Mouse (Mus musculus) MEL (cell line): ENCODE measurements around the gene Gm42791. TPM values are rescaled to one million over a fixed set of nuclear protein-coding genes. Genes with fewer than 3 reads are reported as not detected.

ENCODE experiments used
- DNase-seq: peaks from one replicate; pipeline ENCODE4 v3.0.0; 2011; ENCODE audit warnings: low read depth, low spot score
- H3K27ac ChIP-seq: 2 replicates; pipeline ENCODE4 v1.5.1; 2012; ENCODE audit warnings: low read depth, mild to moderate bottlenecking, control low read depth, low read length, moderate library complexity; ENCODE audit not compliant: control insufficient read depth
- H3K27me3 ChIP-seq, 2 experiments: fragments of 150-350 bp in 1 of 2; sonication (generic) in 1 of 2; 2 replicates each; pipeline ENCODE4 v1.6.1; 2012; ENCODE audit warnings: low read length in 2 of 2, mild to moderate bottlenecking in 2 of 2, improper control_type of control experiment in 1 of 2, moderate library complexity in 1 of 2; ENCODE audit not compliant: insufficient read depth in 2 of 2, control insufficient read depth in 1 of 2
- H3K36me3 ChIP-seq, 2 experiments: 2 replicates each; pipeline ENCODE4 v1.6.1; 2012 to 2014; ENCODE audit warnings: low read length in 2 of 2, improper control_type of control experiment in 1 of 2, inconsistent platforms in 1 of 2, mild to moderate bottlenecking in 1 of 2; ENCODE audit not compliant: insufficient read depth in 2 of 2, control insufficient read depth in 1 of 2
- H3K4me1 ChIP-seq, 2 experiments: fragments of 150-350 bp in 1 of 2; sonication (generic) in 1 of 2; 2 replicates each; pipeline ENCODE4 v1.6.1; 2012; ENCODE audit warnings: low read length in 2 of 2, improper control_type of control experiment in 1 of 2, mild to moderate bottlenecking in 1 of 2; ENCODE audit not compliant: insufficient read depth in 2 of 2, control insufficient read depth in 1 of 2
- H3K4me3 ChIP-seq, 2 experiments: fragments of 150-350 bp in 1 of 2; sonication (generic) in 1 of 2; 2 replicates each; pipeline ENCODE4 v1.5.1; 2012; ENCODE audit warnings: low read depth in 2 of 2, low read length in 2 of 2, mild to moderate bottlenecking in 2 of 2, moderate library complexity in 2 of 2, control low read depth in 1 of 2, improper control_type of control experiment in 1 of 2; ENCODE audit not compliant: control insufficient read depth in 1 of 2, insufficient read depth in 1 of 2
- H3K79me2 ChIP-seq: 2 replicates; pipeline ENCODE4 v1.6.1; 2012; ENCODE audit warnings: mild to moderate bottlenecking, low read length, moderate library complexity; ENCODE audit not compliant: control insufficient read depth, poor library complexity, insufficient read depth
- H3K9ac ChIP-seq: 2 replicates; pipeline ENCODE4 v1.6.1; 2012; ENCODE audit warnings: low read depth, mild to moderate bottlenecking, control low read depth, low read length, moderate library complexity; ENCODE audit not compliant: control insufficient read depth, poor library complexity, severe bottlenecking
- H3K9me3 ChIP-seq: fragments of 150-350 bp; sonication (generic); replicated peaks from 2 replicates; pipeline ENCODE4 v1.6.1; 2012; ENCODE audit warnings: mild to moderate bottlenecking, low read length, improper control_type of control experiment, moderate library complexity; ENCODE audit not compliant: insufficient read depth
- CHD1 ChIP-seq: IDR thresholded peaks from 2 replicates; pipeline ENCODE4 v1.6.1; 2012; ENCODE audit warnings: low read depth, mild to moderate bottlenecking, inconsistent platforms, low read length, improper control_type of control experiment
- CTCF ChIP-seq, 3 experiments: IDR thresholded peaks in 2 of 3; conservative IDR thresholded peaks in 1 of 3; 2 replicates each; pipeline ENCODE4 v1.5.1; 2011 to 2012; ENCODE audit warnings: low read length in 3 of 3, low read depth in 2 of 3, mild to moderate bottlenecking in 2 of 3, improper control_type of control experiment in 1 of 3, inconsistent platforms in 1 of 3, mixed read lengths in 1 of 3, moderate library complexity in 1 of 3; ENCODE audit not compliant: control insufficient read depth in 1 of 3, insufficient read depth in 1 of 3, poor library complexity in 1 of 3, severe bottlenecking in 1 of 3
- E2F4 ChIP-seq: IDR thresholded peaks from 2 replicates; pipeline ENCODE4 v1.6.1; 2011; ENCODE audit warnings: low read depth, low read length, improper control_type of control experiment, borderline replicate concordance
- ELF1 ChIP-seq: IDR thresholded peaks from 2 replicates; pipeline ENCODE4 v1.6.1; 2014; ENCODE audit warnings: low read depth, mild to moderate bottlenecking, inconsistent platforms, low read length, improper control_type of control experiment, moderate library complexity
- EP300 ChIP-seq, 2 experiments: IDR thresholded peaks; 2 replicates each; pipeline ENCODE4 v1.6.1; 2011; ENCODE audit warnings: improper control_type of control experiment in 2 of 2, low read length in 2 of 2, low read depth in 1 of 2, mild to moderate bottlenecking in 1 of 2
- HCFC1 ChIP-seq: IDR thresholded peaks from 2 replicates; pipeline ENCODE4 v1.6.1; 2012; ENCODE audit warnings: low read depth, mild to moderate bottlenecking, inconsistent platforms, low read length, improper control_type of control experiment, moderate library complexity
- JUND ChIP-seq: IDR thresholded peaks from 2 replicates; pipeline ENCODE4 v1.6.1; 2011; ENCODE audit warnings: low read depth, mild to moderate bottlenecking, improper control_type of control experiment, low read length
- MAX ChIP-seq: IDR thresholded peaks from 2 replicates; pipeline ENCODE4 v1.6.1; 2011; ENCODE audit warnings: low read length, improper control_type of control experiment
- MYB ChIP-seq: IDR thresholded peaks from 2 replicates; pipeline ENCODE4 v1.6.1; 2011; ENCODE audit warnings: mild to moderate bottlenecking, low read depth, low read length, improper control_type of control experiment
- POLR2AphosphoS2 ChIP-seq: IDR thresholded peaks from 2 replicates; pipeline ENCODE4 v1.6.1; 2011; ENCODE audit warnings: low read length, improper control_type of control experiment
- RAD21 ChIP-seq: IDR thresholded peaks from 2 replicates; pipeline ENCODE4 v1.6.1; 2011; ENCODE audit warnings: mild to moderate bottlenecking, low read depth, low read length, improper control_type of control experiment
- SMC3 ChIP-seq: IDR thresholded peaks from 2 replicates; pipeline ENCODE4 v1.6.1; 2011; ENCODE audit warnings: low read depth, low read length, improper control_type of control experiment
- UBTF ChIP-seq: IDR thresholded peaks from 2 replicates; pipeline ENCODE4 v1.6.1; 2012; ENCODE audit warnings: low read depth, mild to moderate bottlenecking, inconsistent platforms, low read length, improper control_type of control experiment, moderate library complexity, borderline replicate concordance; ENCODE audit not compliant: insufficient read depth
- USF2 ChIP-seq, 2 experiments: IDR thresholded peaks; 2 replicates each; pipeline ENCODE4 v1.6.1; 2011 to 2012; ENCODE audit warnings: improper control_type of control experiment in 2 of 2, low read length in 2 of 2, borderline replicate concordance in 1 of 2, inconsistent platforms in 1 of 2, low read depth in 1 of 2, mild to moderate bottlenecking in 1 of 2; ENCODE audit not compliant: insufficient read depth in 1 of 2
- polyA plus RNA-seq, 2 experiments: library from polyadenylated mRNA; stranded (reverse) in 1 of 2; unstranded in 1 of 2; fragments of >175 nt in 1 of 2; fragments of >200 nt in 1 of 2; gene quantifications; 2 replicates each; pipeline versions ENCODE4 v1.2.1 to v1.2.4; 2012; ENCODE audit warnings: low replicate concordance in 2 of 2, low read depth in 1 of 2; ENCODE audit not compliant: insufficient read length in 2 of 2, insufficient read depth in 1 of 2, missing spikeins in 1 of 2
- total RNA-seq: library from RNA; depleted of rRNA; stranded (reverse); fragments of 300-350 nt; gene quantifications from 2 replicates; pipeline ENCODE4 v1.2.3, GENCODE M21; 2012

Gene Gm42791
- total and polyA plus RNA-seq, 3 experiments, result 1.2 to 2.1 TPM; not detected in 1

GRCm38 (mm10) chr5:148978458-148979165 lies 16.3 kb downstream of the Gm42791 start:
- H3K79me2 ChIP-seq, result no peaks in the 10 kb centered on the region
- no peak overlapping the region for H3K4me3 ChIP-seq
- no peaks in the 10 kb centered on the region for H3K9me3 ChIP-seq
- DNase-seq, result no peak
- H3K9ac ChIP-seq, result no peak overlapping the region
- no peak overlapping the region for H3K27ac ChIP-seq
- no peaks in the 10 kb centered on the region for H3K27me3 ChIP-seq
- TF ChIP-seq RAD21 (no peak), POLR2AphosphoS2 (no peak), USF2 (IDR thresholded peaks at IDR 0.05; ENCODE audit: borderline replicate concordance in 1 of 2, insufficient read depth in 1 of 2, low read depth in 1 of 2, low read length in 2 of 2) (no peak), CHD1 (no peak), UBTF (no peak), MAX (no peak), CTCF (IDR thresholded peaks at IDR 0.05 in 2 of 3, conservative IDR thresholded peaks at IDR 0.05 in 1 of 3; ENCODE audit: control insufficient read depth in 1 of 3, insufficient read depth in 1 of 3, low read depth in 2 of 3, low read length in 3 of 3, poor library complexity in 1 of 3, severe bottlenecking in 1 of 3) (no peak), HCFC1 (no peak), ELF1 (no peak), EP300 (IDR thresholded peaks at IDR 0.05; ENCODE audit: low read depth in 1 of 2, low read length in 2 of 2) (no peak)
- H3K36me3 ChIP-seq, result no peaks in the 10 kb centered on the region
- H3K4me1 ChIP-seq, result no peaks in the 10 kb centered on the region

GRCm38 (mm10) chr5:148977698-148978457 lies 17.1 kb downstream of the Gm42791 start:
- no peak overlapping the region for H3K4me3 ChIP-seq
- H3K27ac ChIP-seq, result no peak overlapping the region
- no peaks in the 10 kb centered on the region for H3K4me1 ChIP-seq
- no peaks in the 10 kb centered on the region for H3K27me3 ChIP-seq
- no peak overlapping the region for H3K9ac ChIP-seq
- no peak for DNase-seq
- no peaks in the 10 kb centered on the region for H3K79me2 ChIP-seq
- no peaks in the 10 kb centered on the region for H3K9me3 ChIP-seq
- no peaks in the 10 kb centered on the region for H3K36me3 ChIP-seq
- TF ChIP-seq MYB (no peak), JUND (no peak), E2F4 (no peak), SMC3 (no peak)
